Mouse (Mus musculus) Patski (cell line): ENCODE results near the gene Hist1h3a. TPM values are rescaled to one million over a fixed set of nuclear protein-coding genes. Genes with fewer than 3 reads are reported as not detected.
A peak's percentile ranks its signal among the peaks of the same experiment; 100 is the strongest.

ENCODE experiments used
- ATAC-seq: fragments of 100-300 bp; one replicate; pipeline ENCODE4 v1.8.0; 2021
- CTCF ChIA-PET: fragments of 350-600 bp; sonication (Branson Sonifier 250); formaldehyde crosslinking; loops from one replicate; lab custom pipeline; 2022; ENCODE audit warnings: inconsistent platforms; lab: Charles Lee
- POLR2A ChIA-PET: fragments of 350-600 bp; sonication (Branson Sonifier 250); formaldehyde crosslinking; loops from one replicate; lab custom pipeline; 2022; ENCODE audit warnings: antibody characterized with exemption, inconsistent platforms; lab: Charles Lee
- DNase-seq: peaks from one replicate; pipeline ENCODE4 v3.0.0-alpha.2; 2011; ENCODE audit warnings: low read depth, low spot score
- H3K27me3 ChIP-seq: fragments of 371-371 bp; one replicate; pipeline ENCODE4 v1.5.1; 2021
- CTCF ChIP-seq: fragments of 100-300 bp; IDR thresholded peaks from one replicate; pipeline ENCODE4 v1.5.1; 2021
- in situ Hi-C: fragments of 300-500 bp; cut with MboI; formaldehyde crosslinking; loops from 3 replicates; pipeline ENCODE4 v1.11.1; 2018; ENCODE audit warnings: low pct_unique_long_range_greater_than_20kb, mixed read lengths
- polyA plus RNA-seq: library from polyadenylated mRNA; unstranded; gene quantifications from one replicate; pipeline ENCODE4 v1.2.3, GENCODE M21; 2021

The Hist1h3a gene
- polyA plus RNA-seq, 1 experiment from 2014 or later: 0.18 TPM

DNA sequence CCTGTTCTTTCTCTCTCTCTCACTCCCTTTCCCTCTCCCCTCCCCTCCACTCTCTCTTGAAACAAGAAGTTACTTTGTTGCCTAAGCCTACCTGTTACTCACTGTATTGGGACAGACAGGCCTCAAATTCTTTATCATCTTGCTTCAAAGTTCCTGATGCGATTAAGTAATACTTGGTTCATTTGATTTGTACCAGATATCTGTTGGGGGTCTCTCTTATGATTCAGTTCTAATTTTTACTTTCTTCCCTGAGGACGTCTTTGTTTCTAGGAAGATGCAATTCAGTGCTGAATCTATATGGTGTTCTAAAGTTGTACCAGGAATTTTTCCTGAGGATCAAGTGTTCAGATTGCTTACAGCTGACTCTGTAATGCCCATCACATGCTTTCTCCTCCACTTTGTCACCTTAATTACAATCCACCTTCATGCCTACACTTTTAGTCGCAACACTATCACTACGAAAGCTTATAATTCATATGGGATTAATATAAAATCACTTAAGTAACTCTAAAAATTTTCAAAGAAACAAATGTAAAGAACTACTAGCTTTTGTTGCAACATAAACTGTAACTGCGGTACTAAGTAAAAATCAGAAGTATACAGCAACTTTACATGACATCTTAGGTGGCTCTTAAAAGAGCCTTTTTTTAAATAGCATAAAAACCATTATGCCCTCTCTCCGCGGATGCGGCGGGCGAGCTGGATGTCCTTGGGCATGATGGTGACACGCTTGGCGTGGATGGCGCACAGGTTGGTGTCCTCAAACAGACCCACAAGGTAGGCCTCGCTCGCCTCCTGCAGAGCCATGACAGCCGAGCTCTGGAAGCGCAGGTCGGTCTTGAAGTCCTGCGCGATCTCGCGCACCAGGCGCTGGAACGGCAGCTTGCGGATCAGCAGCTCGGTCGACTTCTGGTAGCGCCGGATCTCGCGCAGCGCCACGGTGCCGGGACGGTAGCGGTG, 17.5 kb downstream of the Hist1h3a start:
- no peaks in the 10 kb centered on the region for H3K27me3 ChIP-seq
- TF ChIP-seq CTCF: no peak
- no peak for DNase-seq
- ChIA-PET POLR2A (no interaction called here), CTCF (interaction anchor here (15.1 kb wide), 1 partner anchor 45 kb away, joined by 137 read pairs; the partner anchor contains the start of gene Hist1h4c)
- in situ Hi-C loops: loop anchor here (5.0 to 25.0 kb wide), 3 partner anchors 167 to 1710 kb away; partner anchors contain the start of genes Hist1h2ah, Hist1h2bk and Hist1h3d
- ATAC-seq: no peak

GRCm38 (mm10) chr13:23743963-23744362, 18.2 kb downstream of the Hist1h3a start:
- DNase-seq (no peak), ATAC-seq (no peak)
- POLR2A ChIA-PET: no interaction called here
- in situ Hi-C loops: loop anchor here (5.0 to 25.0 kb wide), 3 partner anchors 167 to 1709 kb away; partner anchors contain the start of genes Hist1h2ah, Hist1h2bk and Hist1h3d
- H3K27me3 ChIP-seq: no peaks in the 10 kb centered on the region
- no peak for TF ChIP-seq CTCF
- CTCF ChIA-PET: interaction anchor here (15.1 kb wide), 1 partner anchor 44 kb away, joined by 137 read pairs; the partner anchor contains the start of gene Hist1h4c

DNA sequence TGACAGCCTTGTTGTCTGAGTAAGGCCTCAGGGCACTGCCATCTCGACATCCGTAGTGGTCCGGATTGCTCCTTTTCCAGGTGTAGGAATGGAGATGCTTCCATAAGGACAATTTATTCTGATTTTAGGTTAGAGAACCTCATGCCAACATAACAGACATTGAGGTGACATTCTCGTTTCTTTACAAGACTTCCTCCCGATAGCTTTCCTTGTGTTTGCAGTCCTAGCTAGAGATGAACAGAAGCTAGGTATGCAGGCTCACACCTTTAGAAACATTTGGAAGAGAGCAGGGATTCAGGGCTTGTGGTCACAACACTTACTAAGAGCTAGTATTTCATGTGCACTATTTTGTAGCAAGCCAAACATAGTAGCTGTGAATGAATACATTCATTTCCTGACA, 19.0 kb downstream of the Hist1h3a start:
- ATAC-seq (no peak), DNase-seq (no peak)
- H3K27me3 ChIP-seq: no peaks in the 10 kb centered on the region
- ChIA-PET POLR2A (no interaction called here), CTCF (interaction anchor here (15.1 kb wide), 1 partner anchor 43 kb away, joined by 137 read pairs; the partner anchor contains the start of gene Hist1h4c)
- in situ Hi-C loops: loop anchor here (5.0 to 25.0 kb wide), 3 partner anchors 166 to 1708 kb away; partner anchors contain the start of genes Hist1h2ah, Hist1h2bk and Hist1h3d
- no peak for TF ChIP-seq CTCF

- ChIA-PET CTCF (interaction anchor here (15.1 kb wide), 1 partner anchor 42 kb away, joined by 137 read pairs; the partner anchor contains the start of gene Hist1h4c), POLR2A (interaction anchor here (0.7 kb wide), 1 partner anchor 15 kb away, joined by 4 read pairs; the partner anchor contains the start of gene Hist1h4b)
- no peak for DNase-seq
- no peak for ATAC-seq
- no peak for TF ChIP-seq CTCF
- in situ Hi-C loops: loop anchor here (5.0 to 25.0 kb wide), 3 partner anchors 165 to 1707 kb away; partner anchors contain the start of genes Hist1h2ah, Hist1h2bk and Hist1h3d
- H3K27me3 ChIP-seq: no peaks in the 10 kb centered on the region
Measured at GRCm38 (mm10) chr13:23742007-23742406, 20.2 kb downstream of the Hist1h3a start.

GRCm38 (mm10) chr13:23740910-23741309, 21.3 kb downstream of the Hist1h3a start:
- H3K27me3 ChIP-seq: no peaks in the 10 kb centered on the region
- DNase-seq: no peak
- in situ Hi-C loops: loop anchor here (5.0 to 25.0 kb wide), 3 partner anchors 164 to 1706 kb away; partner anchors contain the start of genes Hist1h2ah, Hist1h2bk and Hist1h3d

GRCm38 (mm10) chr13:23740256-23740840, 21.8 kb downstream of the Hist1h3a start:
- POLR2A ChIA-PET: interaction anchor here (0.6 to 1.6 kb wide), 5 partner anchors 16 to 177 kb away, joined by 3 to 4 read pairs (median 3); partner anchors contain the start of genes Hist1h1a and Hist1h4b
- CTCF ChIA-PET: interaction anchor here (1.4 to 15.1 kb wide), 2 partner anchors 12 to 40 kb away, joined by 3 to 137 read pairs; partner anchors contain the start of genes Hist1h3b and Hist1h4c
- H3K27me3 ChIP-seq: no peaks in the 10 kb centered on the region
- ATAC-seq (no peak), DNase-seq (no peak)
- in situ Hi-C loops: loop anchor here (5.0 to 25.0 kb wide), 3 partner anchors 163 to 1706 kb away; partner anchors contain the start of genes Hist1h2ah, Hist1h2bk and Hist1h3d
- no peak for TF ChIP-seq CTCF

More at GRCm38 (mm10) chr13:23740910-23741309, 21.3 kb downstream of the Hist1h3a start:
- POLR2A ChIA-PET: interaction anchor here (1.6 kb wide), 1 partner anchor 22 kb away, joined by 4 read pairs; the partner anchor contains the start of gene Hist1h1a
- TF ChIP-seq CTCF: no peak
- CTCF ChIA-PET: interaction anchor here (15.1 kb wide), 1 partner anchor 41 kb away, joined by 137 read pairs; the partner anchor contains the start of gene Hist1h4c
- ATAC-seq: no peak

- ChIA-PET POLR2A (interaction anchor here (0.6 to 1.6 kb wide), 6 partner anchors 17 to 176 kb away, joined by 3 to 4 read pairs (median 4); partner anchors contain the start of genes Hist1h1a and Hist1h4b), CTCF (interaction anchor here (1.4 to 15.1 kb wide), 2 partner anchors 12 to 40 kb away, joined by 3 to 137 read pairs; partner anchors contain the start of genes Hist1h3b and Hist1h4c)
- DNase-seq: no peak
- TF ChIP-seq CTCF: no peak
- ATAC-seq: peak; percentile 1
- in situ Hi-C loops: loop anchor here (5.0 to 25.0 kb wide), 4 partner anchors 115 to 1705 kb away; partner anchors contain the start of genes Hist1h1e, Hist1h2ah, Hist1h2be and Hist1h2bk
- H3K27me3 ChIP-seq: no peaks in the 10 kb centered on the region
Measured at GRCm38 (mm10) chr13:23739922-23740252, 22.3 kb downstream of the Hist1h3a start.

GRCm38 (mm10) chr13:23739069-23739921, 22.9 kb downstream of the Hist1h3a start:
- H3K27me3 ChIP-seq: no peaks in the 10 kb centered on the region
- in situ Hi-C loops: loop anchor here (10.0 to 25.0 kb wide), 2 partner anchors 114 to 302 kb away; partner anchors contain the start of genes Hist1h1e and Hist1h2be
- no peak for DNase-seq
- ATAC-seq: peak; percentile 68
- POLR2A ChIA-PET: interaction anchor here (0.6 to 1.0 kb wide), 5 partner anchors 18 to 176 kb away, joined by 3 to 4 read pairs (median 3); partner anchors contain the start of gene Hist1h4b
- TF ChIP-seq CTCF: no peak
- CTCF ChIA-PET: interaction anchor here (1.4 to 15.1 kb wide), 2 partner anchors 13 to 39 kb away, joined by 3 to 137 read pairs; partner anchors contain the start of genes Hist1h3b and Hist1h4c
